Mouse (Mus musculus): Measurements from ENCODE around the gene Mrgprf. TPM values are rescaled to one million over a fixed set of nuclear protein-coding genes. Genes with fewer than 3 reads are reported as not detected.

Mrgprf gene
- 2.9 and 3.3 TPM in 2 replicates for polyA plus RNA-seq (2015; fragmentation: Nextera tagmentation; extraction: Ambion mirVana)

GRCm38 (mm10) chr7:145300321-145301007 is at the start of gene Mrgprf:
Gene Mrgprf, plus strand, starts transcription at chr7:145300828.
- no peak within 1 kb of the TSS for H3K9ac ChIP-seq (replicated peaks; ENCODE audit: low read depth, low read length)
- H3K4me1 ChIP-seq (replicated peaks; ENCODE audit: control insufficient read depth, insufficient read depth, low read length): 0 out of 2 replicates have a peak, but pooled peaks cover 6% of the 10 kb centered on the region
- H3K27me3 ChIP-seq (replicated peaks; ENCODE audit: control insufficient read depth, insufficient read depth, low read length): no peaks in the 10 kb centered on the region
- no peak for ATAC-seq
- H3K36me3 ChIP-seq (ENCODE audit: control insufficient read depth, insufficient read depth): no peaks in the 10 kb centered on the region
- H3K4me3 ChIP-seq (replicated peaks; ENCODE audit: low read length): no peak within 1 kb of the TSS
- H3K4me2 ChIP-seq (ENCODE audit: low read length): no peak within 1 kb of the TSS
- 40% methylated on average over 11 of the region's 13 CpGs for WGBS
- H3K9me3 ChIP-seq (ENCODE audit: control insufficient read depth, low read length): no peaks in the 10 kb centered on the region
- H3K27ac ChIP-seq (ENCODE audit: low read length): no peak within 1 kb of the TSS

GRCm38 (mm10) chr7:145252715-145253476 is 47.7 kb upstream of the Mrgprf start:
- no peak overlapping the region for H3K27ac ChIP-seq (ENCODE audit: low read length)
- 21% methylated on average over 8 of the region's 8 CpGs for WGBS
- no peaks in the 10 kb centered on the region for H3K27me3 ChIP-seq (replicated peaks; ENCODE audit: control insufficient read depth, insufficient read depth, low read length)
- no peaks in the 10 kb centered on the region for H3K36me3 ChIP-seq (ENCODE audit: control insufficient read depth, insufficient read depth)
- no peak overlapping the region for H3K4me3 ChIP-seq (replicated peaks; ENCODE audit: low read length)
- no peak overlapping the region for H3K9ac ChIP-seq (replicated peaks; ENCODE audit: low read depth, low read length)
- no peak overlapping the region for H3K4me2 ChIP-seq (ENCODE audit: low read length)
- H3K9me3 ChIP-seq (ENCODE audit: control insufficient read depth, low read length): no peaks in the 10 kb centered on the region
- no peaks in the 10 kb centered on the region for H3K4me1 ChIP-seq (replicated peaks; ENCODE audit: control insufficient read depth, insufficient read depth, low read length)
- ATAC-seq: peak; percentile 73

- no peak for ATAC-seq
- Histone ChIP-seq H3K9ac (replicated peaks; ENCODE audit: low read depth, low read length) (no peak overlapping the region), H3K27ac (ENCODE audit: low read length) (no peak overlapping the region), H3K4me3 (replicated peaks; ENCODE audit: low read length) (no peak overlapping the region), H3K27me3 (replicated peaks; ENCODE audit: control insufficient read depth, insufficient read depth, low read length) (no peaks in the 10 kb centered on the region), H3K36me3 (ENCODE audit: control insufficient read depth, insufficient read depth) (no peaks in the 10 kb centered on the region), H3K4me1 (replicated peaks; ENCODE audit: control insufficient read depth, insufficient read depth, low read length) (no peaks in the 10 kb centered on the region), H3K4me2 (ENCODE audit: low read length) (no peak overlapping the region), H3K9me3 (ENCODE audit: control insufficient read depth, low read length) (no peaks in the 10 kb centered on the region)
- WGBS: 76% methylated on average over 3 of the region's 3 CpGs
Observed at GRCm38 (mm10) chr7:145253986-145254630, 46.5 kb upstream of the Mrgprf start.

GRCm38 (mm10) chr7:145256092-145256491 is 44.5 kb upstream of the Mrgprf start:
- WGBS: 94% methylated on average over 1 of the region's 1 CpGs
- H3K4me3 ChIP-seq (replicated peaks; ENCODE audit: low read length): no peak overlapping the region
- no peaks in the 10 kb centered on the region for H3K27me3 ChIP-seq (replicated peaks; ENCODE audit: control insufficient read depth, insufficient read depth, low read length)
- no peak overlapping the region for H3K9ac ChIP-seq (replicated peaks; ENCODE audit: low read depth, low read length)
- H3K4me1 ChIP-seq (replicated peaks; ENCODE audit: control insufficient read depth, insufficient read depth, low read length): no peaks in the 10 kb centered on the region
- H3K36me3 ChIP-seq (ENCODE audit: control insufficient read depth, insufficient read depth): no peaks in the 10 kb centered on the region
- no peak overlapping the region for H3K27ac ChIP-seq (ENCODE audit: low read length)
- H3K4me2 ChIP-seq (ENCODE audit: low read length): no peak overlapping the region
- ATAC-seq: no peak
- no peaks in the 10 kb centered on the region for H3K9me3 ChIP-seq (ENCODE audit: control insufficient read depth, low read length)

- H3K9me3 ChIP-seq (ENCODE audit: control insufficient read depth, low read length): no peaks in the 10 kb centered on the region
- H3K4me1 ChIP-seq (replicated peaks; ENCODE audit: control insufficient read depth, insufficient read depth, low read length): no peaks in the 10 kb centered on the region
- H3K27me3 ChIP-seq (replicated peaks; ENCODE audit: control insufficient read depth, insufficient read depth, low read length): no peaks in the 10 kb centered on the region
- no peak overlapping the region for H3K4me3 ChIP-seq (replicated peaks; ENCODE audit: low read length)
- no peak overlapping the region for H3K4me2 ChIP-seq (ENCODE audit: low read length)
- WGBS: 87% methylated on average over 9 of the region's 9 CpGs
- no peak for ATAC-seq
- H3K27ac ChIP-seq (ENCODE audit: low read length): no peak overlapping the region
- H3K36me3 ChIP-seq (ENCODE audit: control insufficient read depth, insufficient read depth): no peaks in the 10 kb centered on the region
- H3K9ac ChIP-seq (replicated peaks; ENCODE audit: low read depth, low read length): no peak overlapping the region
Observed at GRCm38 (mm10) chr7:145264202-145264601, 36.4 kb upstream of the Mrgprf start.

- H3K4me2 ChIP-seq (ENCODE audit: low read length): no peak overlapping the region
- H3K4me3 ChIP-seq (replicated peaks; ENCODE audit: low read length): no peak overlapping the region
- H3K36me3 ChIP-seq (ENCODE audit: control insufficient read depth, insufficient read depth): no peaks in the 10 kb centered on the region
- no peaks in the 10 kb centered on the region for H3K9me3 ChIP-seq (ENCODE audit: control insufficient read depth, low read length)
- no peak overlapping the region for H3K9ac ChIP-seq (replicated peaks; ENCODE audit: low read depth, low read length)
- no peaks in the 10 kb centered on the region for H3K4me1 ChIP-seq (replicated peaks; ENCODE audit: control insufficient read depth, insufficient read depth, low read length)
- no peak overlapping the region for H3K27ac ChIP-seq (ENCODE audit: low read length)
- no peaks in the 10 kb centered on the region for H3K27me3 ChIP-seq (replicated peaks; ENCODE audit: control insufficient read depth, insufficient read depth, low read length)
- WGBS: 94% methylated on average over 2 of the region's 2 CpGs
- no peak for ATAC-seq
Observed at GRCm38 (mm10) chr7:145266011-145266410, 34.6 kb upstream of the Mrgprf start.

- Histone ChIP-seq H3K36me3 (ENCODE audit: control insufficient read depth, insufficient read depth) (no peaks in the 10 kb centered on the region), H3K9me3 (ENCODE audit: control insufficient read depth, low read length) (no peaks in the 10 kb centered on the region), H3K4me3 (replicated peaks; ENCODE audit: low read length) (no peak overlapping the region), H3K4me1 (replicated peaks; ENCODE audit: control insufficient read depth, insufficient read depth, low read length) (no peaks in the 10 kb centered on the region), H3K27ac (ENCODE audit: low read length) (no peak overlapping the region), H3K27me3 (replicated peaks; ENCODE audit: control insufficient read depth, insufficient read depth, low read length) (no peaks in the 10 kb centered on the region), H3K4me2 (ENCODE audit: low read length) (no peak overlapping the region), H3K9ac (replicated peaks; ENCODE audit: low read depth, low read length) (no peak overlapping the region)
- no peak for ATAC-seq
- WGBS: 95% methylated on average over 7 of the region's 7 CpGs
Observed at GRCm38 (mm10) chr7:145268890-145269289, 31.7 kb upstream of the Mrgprf start.

- ATAC-seq: no peak
Observed at GRCm38 (mm10) chr7:145270955-145271354, 29.7 kb upstream of the Mrgprf start.

GRCm38 (mm10) chr7:145275488-145275887 is 25.1 kb upstream of the Mrgprf start:
- 86% methylated on average over 3 of the region's 3 CpGs for WGBS
- no peaks in the 10 kb centered on the region for H3K36me3 ChIP-seq (ENCODE audit: control insufficient read depth, insufficient read depth)

More at GRCm38 (mm10) chr7:145270955-145271354, 29.7 kb upstream of the Mrgprf start:
- H3K4me1 ChIP-seq (replicated peaks; ENCODE audit: control insufficient read depth, insufficient read depth, low read length): no peaks in the 10 kb centered on the region
- H3K9ac ChIP-seq (replicated peaks; ENCODE audit: low read depth, low read length): no peak overlapping the region
- H3K27ac ChIP-seq (ENCODE audit: low read length): no peak overlapping the region
- H3K9me3 ChIP-seq (ENCODE audit: control insufficient read depth, low read length): no peaks in the 10 kb centered on the region
- H3K4me3 ChIP-seq (replicated peaks; ENCODE audit: low read length): no peak overlapping the region
- H3K36me3 ChIP-seq (ENCODE audit: control insufficient read depth, insufficient read depth): no peaks in the 10 kb centered on the region
- 91% methylated on average over 5 of the region's 5 CpGs for WGBS
- H3K4me2 ChIP-seq (ENCODE audit: low read length): no peak overlapping the region
- H3K27me3 ChIP-seq (replicated peaks; ENCODE audit: control insufficient read depth, insufficient read depth, low read length): no peaks in the 10 kb centered on the region

More at GRCm38 (mm10) chr7:145275488-145275887, 25.1 kb upstream of the Mrgprf start:
- Histone ChIP-seq H3K27ac (ENCODE audit: low read length) (no peak overlapping the region), H3K27me3 (replicated peaks; ENCODE audit: control insufficient read depth, insufficient read depth, low read length) (no peaks in the 10 kb centered on the region), H3K9me3 (ENCODE audit: control insufficient read depth, low read length) (no peaks in the 10 kb centered on the region), H3K9ac (replicated peaks; ENCODE audit: low read depth, low read length) (no peak overlapping the region), H3K4me1 (replicated peaks; ENCODE audit: control insufficient read depth, insufficient read depth, low read length) (no peaks in the 10 kb centered on the region), H3K4me2 (ENCODE audit: low read length) (no peak overlapping the region), H3K4me3 (replicated peaks; ENCODE audit: low read length) (no peak overlapping the region)
- ATAC-seq: no peak

Data from forebrain, embryonic 16.5 days (tissue).